Mouse (Mus musculus) monocyte, adult 2 months (primary cell): Measurements from ENCODE around the gene Gcg.

Source experiments
- DNase-seq, 2 experiments: peaks; one replicate each; pipeline ENCODE4 v3.0.0; 2022; ENCODE audit warnings: low spot score in 2 of 2, low read depth in 1 of 2

The Gcg gene

DNA sequence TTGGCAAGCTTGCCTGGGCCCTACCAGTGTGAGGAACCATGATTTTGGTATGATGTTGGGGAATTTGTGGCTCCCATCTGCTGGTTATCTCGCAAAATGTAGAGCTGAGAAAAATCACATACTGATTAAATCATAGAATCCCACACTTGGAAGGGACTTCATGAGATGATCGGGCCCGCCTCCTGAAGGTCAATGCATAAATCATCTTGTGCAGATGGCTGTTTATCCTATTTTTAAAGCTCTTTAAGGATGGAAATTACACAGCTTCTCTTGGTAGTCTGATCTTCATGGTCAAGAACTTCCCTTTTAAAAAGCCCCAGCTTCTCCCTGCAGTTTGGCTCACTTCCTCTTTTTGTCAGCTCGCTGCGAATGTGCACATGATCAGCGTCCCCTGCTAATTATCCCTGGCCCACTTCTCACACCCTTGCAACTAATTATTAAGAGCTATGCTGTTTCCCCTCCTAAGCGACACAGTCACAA, 23.2 kb downstream of the Gcg start:
- peak; percentile 30 to 40 for DNase-seq

DNA sequence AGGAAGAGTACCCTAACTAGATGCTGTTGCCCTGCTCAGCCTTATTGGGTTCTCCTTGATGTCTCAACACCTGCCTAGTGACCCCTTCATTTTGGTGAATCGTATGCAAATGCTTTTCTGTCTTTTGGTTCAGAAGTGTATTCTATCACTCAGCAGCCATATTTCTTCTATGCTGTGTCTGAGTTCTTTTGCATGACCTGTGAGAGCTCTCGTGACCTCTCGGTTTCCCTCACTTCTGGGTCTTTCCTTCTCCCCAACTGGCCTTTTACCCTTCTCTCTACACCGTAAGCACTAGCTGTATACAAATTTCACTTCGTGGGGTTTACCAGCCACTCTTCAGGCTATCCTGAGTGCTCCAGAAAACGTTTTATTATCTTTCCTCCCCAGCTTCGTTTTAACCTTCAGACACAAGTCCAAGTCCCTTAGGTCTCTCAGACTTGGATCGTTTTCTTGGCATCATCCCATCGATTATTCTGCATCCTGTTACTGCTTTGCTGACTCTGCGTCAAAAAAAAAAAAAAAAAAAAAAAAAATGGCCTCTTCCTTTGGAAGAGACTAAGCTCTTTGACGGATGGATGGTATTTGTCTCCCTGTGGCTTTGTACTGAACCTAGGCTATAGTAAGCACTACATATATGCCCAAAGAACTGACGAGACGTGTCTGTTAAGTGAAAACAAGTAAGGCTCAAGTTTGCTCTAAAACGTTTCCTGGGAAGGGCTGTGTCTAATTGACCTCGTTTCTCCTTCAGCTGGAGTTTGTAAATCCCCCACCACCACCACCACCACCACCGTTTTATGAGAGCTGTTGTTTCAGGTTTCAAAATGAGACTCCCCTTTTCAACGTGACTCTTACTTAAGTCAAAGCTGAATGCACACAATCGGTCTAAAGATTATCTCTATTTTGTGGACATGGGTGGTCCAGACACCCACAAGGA, 23.9 kb downstream of the Gcg start:
- no peak for DNase-seq

DNA sequence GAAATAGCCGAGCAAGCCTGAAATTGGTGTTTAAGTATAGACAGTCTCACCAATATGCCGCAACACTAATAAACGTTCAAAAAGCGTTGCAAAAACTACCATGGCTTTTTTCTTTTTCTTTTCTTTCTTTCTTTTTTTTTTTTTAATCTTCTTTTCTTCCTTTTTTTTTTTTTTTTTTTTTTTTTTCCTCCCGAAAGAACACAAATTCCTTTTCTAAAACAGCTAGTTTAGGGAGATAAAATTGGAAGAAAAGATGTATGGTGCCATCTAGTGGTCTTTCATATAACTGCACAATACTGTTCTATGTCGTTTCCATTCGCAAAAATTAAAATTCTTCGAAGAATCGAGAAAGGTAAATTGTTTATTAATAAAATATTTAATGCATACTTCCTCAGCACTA, 25.4 kb downstream of the Gcg start:
- no peak for DNase-seq

DNA sequence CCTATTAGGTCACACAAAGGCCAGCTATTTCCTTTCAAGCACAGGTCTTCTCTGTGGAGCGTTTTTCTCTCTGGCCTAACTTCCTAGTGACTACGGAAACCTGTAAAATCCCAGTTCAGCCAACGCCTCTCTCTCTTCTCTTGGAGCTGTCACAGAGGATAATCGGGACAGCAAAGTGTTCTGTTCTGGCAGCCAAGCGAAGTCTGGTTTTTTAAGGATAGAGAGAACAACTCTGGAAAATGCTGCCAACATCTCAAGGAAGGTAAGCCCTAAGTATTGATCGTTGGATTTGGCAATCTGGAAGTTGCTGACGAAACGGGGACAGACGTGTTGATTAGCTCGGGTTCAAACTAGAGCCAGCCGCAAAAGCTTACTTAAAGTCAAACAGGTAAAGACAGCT, 28.5 kb downstream of the Gcg start:
- no peak for DNase-seq

DNA sequence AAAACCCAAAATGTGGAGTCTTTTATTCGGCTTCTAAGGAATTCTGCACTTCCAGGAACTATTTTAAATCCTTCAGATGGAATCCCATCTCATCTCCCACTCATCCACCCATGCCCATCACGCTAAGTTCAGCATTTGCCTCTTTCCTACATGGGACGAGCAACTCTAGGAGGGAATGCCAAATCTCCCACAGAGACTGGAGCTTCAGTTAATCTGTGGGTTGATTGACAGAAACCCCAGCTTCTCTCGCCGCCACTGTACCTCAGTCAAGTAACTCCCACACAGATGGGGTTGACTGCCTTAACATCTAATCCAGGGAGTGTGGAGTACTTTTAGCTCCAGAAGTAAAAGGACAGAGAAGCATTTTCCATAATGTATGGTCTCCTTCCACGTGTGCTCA, 29.4 kb downstream of the Gcg start:
- no peak for DNase-seq

DNA sequence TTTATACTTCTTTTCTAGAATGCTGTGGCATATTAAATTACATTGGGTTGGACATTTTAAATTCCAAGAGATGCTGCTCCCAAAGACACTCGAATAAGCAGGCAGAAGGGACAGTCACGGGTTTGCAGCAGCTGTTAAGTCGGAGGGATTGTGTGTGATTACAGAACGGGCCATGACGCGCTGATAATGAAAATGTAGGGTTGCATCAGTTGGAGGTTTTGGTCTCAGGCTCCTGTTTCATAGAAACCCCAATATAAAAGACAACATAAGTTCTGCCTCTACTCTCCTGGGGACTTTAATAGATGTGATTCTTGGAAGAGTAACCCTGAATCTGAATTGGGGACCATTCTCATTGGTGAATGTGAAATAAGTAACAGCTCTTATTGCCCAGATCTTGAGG, 33.1 kb downstream of the Gcg start:
- DNase-seq: no peak

DNA sequence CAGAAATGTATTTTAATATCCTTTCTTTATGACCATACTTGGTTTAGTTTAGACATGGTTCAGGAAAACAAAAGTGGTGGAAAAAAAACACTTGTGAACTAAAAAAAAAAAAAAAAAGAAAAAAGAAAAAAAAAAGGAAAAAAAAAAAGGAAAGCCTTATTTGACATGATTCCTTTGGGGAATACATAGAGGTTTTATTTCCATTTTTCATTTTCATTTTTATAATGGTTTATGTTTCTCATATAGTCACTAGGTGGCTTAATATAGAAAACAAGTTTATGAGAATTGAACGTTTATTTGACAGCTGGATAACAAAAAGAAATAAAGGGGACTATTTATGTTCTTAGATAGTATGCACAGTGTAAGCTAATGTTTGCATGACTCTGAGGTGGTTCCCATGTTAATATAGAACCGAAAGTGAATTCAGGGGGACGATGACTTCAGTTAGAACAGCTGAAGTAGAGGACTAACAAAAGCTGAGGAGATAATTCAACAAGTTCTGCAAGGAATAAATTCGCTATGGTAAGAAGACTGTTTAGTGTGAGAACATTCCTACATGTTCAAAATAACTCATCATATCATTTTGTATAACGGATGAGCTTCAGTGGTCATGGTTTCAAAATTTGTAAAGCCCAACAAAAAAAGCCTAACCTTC, 33.6 kb downstream of the Gcg start:
- no peak for DNase-seq

DNA sequence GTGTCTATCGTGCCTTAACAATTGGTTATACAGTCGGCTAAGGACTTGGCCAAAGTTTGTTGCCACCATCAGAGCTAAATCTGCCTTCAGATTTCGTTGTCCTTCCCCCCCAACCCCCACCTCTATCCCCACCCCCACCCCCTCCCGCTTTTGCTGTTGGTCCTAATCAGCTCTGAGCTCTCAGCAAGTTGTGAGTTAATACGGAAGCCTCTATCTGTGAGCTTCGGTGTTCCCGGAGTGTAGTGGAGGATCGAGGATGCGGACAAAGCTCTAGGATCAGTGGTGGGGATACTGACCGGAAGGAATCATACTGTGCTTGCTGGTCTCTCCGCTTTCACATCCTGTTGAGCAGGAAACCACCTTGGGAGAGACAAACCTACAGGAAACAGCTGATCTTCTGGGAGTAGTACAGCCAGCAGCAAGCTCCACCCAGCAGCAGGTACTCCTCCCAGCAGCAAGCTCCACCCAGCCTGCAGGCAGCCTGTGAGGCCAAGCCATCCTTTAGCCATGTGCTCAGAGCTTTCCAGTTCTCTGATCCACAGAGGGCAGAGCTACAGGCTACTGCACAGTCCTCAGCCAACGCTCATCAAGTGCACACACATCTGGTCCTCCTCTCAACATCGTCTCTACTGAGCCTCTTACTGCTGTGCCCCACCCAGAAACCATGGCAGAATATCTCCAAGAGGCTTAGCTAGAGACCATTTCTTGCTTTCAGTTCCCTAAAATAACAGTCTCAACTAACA, 42.5 kb downstream of the Gcg start:
- DNase-seq: peak; percentile 39 to 52

DNA sequence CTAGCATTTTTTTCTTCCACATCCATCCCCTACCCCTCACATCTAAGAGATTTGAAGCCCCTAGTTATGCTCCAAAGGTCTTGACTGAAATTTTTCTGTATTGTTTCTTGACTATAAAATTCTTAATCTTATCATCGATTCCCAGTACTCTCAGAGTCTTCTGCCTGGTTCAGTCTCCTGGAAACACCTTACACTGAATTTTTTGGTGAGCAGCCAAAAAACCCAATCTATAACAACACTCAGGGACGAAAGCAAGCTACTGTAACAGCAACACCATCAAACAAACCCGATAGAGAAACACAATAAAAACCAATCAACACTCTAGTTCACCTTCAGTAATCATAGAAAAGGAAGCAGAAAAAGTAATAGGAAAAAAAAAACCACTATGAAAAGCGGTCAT, 43.4 kb downstream of the Gcg start:
- DNase-seq: no peak

DNA sequence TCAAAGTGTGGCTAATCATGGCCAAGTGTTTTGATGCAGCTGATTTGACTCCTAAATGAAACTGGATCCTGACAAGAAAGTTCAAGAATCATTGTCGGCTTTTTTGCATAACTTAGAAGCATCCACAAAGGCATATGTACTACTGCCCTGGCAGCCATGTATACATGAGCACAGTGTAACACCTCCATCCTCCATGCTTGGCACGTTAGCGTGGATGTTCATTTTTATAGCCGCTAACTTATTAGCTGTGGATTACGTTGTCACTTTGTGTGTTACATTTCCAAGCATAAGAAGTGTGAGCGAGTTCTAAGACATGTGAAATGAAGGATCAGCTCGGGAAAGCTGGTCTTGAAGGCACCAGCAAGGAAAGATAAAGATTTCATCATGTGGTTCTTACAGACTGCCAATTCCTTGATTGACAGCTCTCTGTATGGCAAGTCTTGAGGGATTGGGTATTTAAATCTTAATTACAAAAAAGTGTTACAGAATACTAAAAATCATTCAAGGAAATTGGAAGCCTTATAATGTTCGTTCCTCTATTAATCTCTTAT, 52.1 kb downstream of the Gcg start:
- no peak for DNase-seq

DNA sequence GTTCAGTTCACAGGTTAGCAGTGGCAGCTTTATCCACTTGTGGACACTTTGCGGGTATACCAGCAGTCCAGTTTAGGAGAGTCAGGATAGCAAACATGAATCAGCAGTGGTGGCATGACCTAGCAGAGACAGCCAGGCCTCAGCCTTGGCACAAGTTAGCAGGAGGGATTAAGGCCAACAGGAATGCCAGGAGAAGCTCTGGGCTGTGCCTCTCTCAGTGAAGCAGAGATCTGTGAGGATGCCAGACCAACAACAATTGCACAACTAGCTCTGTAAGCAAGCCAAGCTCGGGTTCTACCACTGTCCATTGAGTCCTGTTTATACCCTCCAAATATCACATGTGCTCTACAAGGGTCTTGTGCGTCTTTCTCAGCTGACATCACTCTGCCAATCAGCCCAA, 57.5 kb downstream of the Gcg start:
- no peak for DNase-seq
